Mouse (Mus musculus) bone marrow macrophage, adult 2 months (primary cell): ENCODE measurements around the gene Ms4a6c.

Experiments
- CTCF ChIP-seq: IDR thresholded peaks from 2 replicates; pipeline ENCODE4 v1.5.1; 2012; ENCODE audit warnings: low read depth, mild to moderate bottlenecking, low read length, moderate library complexity
- POLR2A ChIP-seq: IDR thresholded peaks from 2 replicates; pipeline ENCODE4 v1.6.1; 2012; ENCODE audit warnings: mild to moderate bottlenecking, low read depth, low read length, borderline replicate concordance

DNA sequence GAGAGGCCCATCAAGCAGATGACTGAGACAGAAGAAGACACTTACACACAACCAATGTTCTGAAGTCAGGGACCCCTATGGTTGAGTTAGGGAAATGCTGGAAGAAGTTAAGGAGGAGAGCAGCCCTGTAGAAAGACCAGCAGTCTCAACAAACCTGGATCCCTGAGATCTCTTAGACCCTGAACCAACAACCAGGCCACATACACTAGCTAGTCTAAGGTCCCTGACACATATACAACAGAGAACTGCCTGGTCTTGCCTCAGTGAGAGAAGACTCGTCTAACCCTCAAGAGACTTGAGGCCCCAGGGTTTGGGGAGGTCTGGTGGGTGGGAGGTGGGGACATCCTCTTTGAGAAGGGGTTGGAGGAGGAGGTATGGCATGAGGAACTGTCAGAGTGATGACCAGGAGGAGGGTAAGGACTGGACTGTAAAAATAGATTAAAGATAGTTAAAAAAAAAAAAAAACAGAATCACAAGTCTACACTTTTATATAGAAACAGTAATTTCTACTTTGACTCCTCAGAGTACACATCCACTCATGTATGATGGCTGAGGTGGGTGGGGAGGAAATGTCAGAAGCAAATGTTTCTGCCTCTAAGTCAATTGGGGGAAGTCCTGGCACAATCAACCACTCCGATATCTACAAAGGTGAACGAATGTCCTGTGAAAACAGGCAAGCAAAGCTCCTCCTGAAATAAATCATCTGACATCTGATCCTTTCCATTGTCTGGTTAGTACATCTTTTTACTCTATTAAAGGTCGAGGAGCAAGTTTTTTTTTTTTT, 22.4 kb downstream of the Ms4a6c start:
- TF ChIP-seq POLR2A (no peak), CTCF (no peak)
